Mouse (Mus musculus): Measurements from ENCODE around the gene Wipf1. TPM values are rescaled to one million over a fixed set of nuclear protein-coding genes. Genes with fewer than 3 reads are reported as not detected.
A peak's percentile ranks its signal among the peaks of the same experiment; 100 is the strongest.

Gene Wipf1
- polyA plus RNA-seq, 1 experiment, result 8.0 TPM

DNA sequence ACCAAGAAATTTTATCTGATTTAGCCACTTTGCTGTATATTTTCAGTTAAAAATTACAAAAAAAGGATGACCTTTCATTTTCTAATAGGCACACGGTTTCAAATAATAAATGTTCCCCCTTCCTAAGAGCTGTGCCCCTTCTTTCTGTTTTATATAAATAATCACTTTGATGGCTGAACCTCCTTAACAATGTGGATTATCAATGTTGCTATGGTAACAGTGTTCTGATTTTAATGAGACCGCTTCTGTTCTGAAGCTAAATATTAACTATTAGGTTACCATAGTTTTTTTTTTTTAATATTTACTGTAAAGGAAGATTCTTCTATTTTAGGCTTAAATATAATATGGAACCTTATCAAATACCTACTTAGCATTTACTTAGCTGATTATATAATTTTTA, 89.2 kb downstream of the Wipf1 start:
- H3K27me3 ChIP-seq (replicated peaks; ENCODE audit: control insufficient read depth, insufficient read depth, low read length), result no peaks in the 10 kb centered on the region
- 88% methylated on average over 2 of the region's 2 CpGs for WGBS
- H3K36me3 ChIP-seq (ENCODE audit: control insufficient read depth, insufficient read depth, low read length), result no peaks in the 10 kb centered on the region; the same call in 1 of the 2 replicates
- TF ChIP-seq CTCF (conservative IDR thresholded peaks at IDR 0.05; ENCODE audit: insufficient read depth, insufficient read length, low read depth, low read length) (no peak), POLR2A (IDR thresholded peaks at IDR 0.05; ENCODE audit: low read depth, low read length) (no peak)
- H3K4me3 ChIP-seq (ENCODE audit: insufficient read depth, low read depth, low read length), result no peak overlapping the region
- H3K27ac ChIP-seq (ENCODE audit: insufficient read depth, low read depth, low read length), result no peak overlapping the region
- H3K4me1 ChIP-seq (ENCODE audit: control insufficient read depth, insufficient read depth, low read length), result 0 out of 2 replicates have a peak, but pooled peaks cover 3% of the 10 kb centered on the region
- DNase-seq, result no peak

DNA sequence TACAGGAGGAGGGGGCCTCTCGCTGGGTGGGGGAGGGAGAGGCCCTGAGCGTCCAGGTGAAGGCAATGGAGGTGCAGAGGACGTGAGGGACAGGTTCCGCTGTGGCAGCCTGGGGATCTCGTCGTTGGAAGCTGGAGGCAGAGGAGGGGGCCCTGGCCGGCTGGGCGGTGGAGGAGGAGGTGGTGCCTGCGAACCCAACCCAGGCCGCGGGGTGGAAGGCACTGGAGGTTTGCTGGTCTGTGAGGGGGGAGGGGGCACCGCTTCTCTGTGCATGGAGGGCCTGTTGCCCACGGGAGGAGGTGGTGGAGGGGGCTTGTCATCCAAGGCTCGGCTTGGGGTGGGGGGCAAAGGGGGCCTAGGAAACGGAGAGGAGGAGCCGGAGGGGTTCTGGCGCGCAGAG, 92.6 kb downstream of the Wipf1 start:
- 77% methylated on average over 18 of the region's 18 CpGs for whole genome bisulfite sequencing
- no peaks in the 10 kb centered on the region; the same call in 1 of the 2 replicates for H3K36me3 ChIP-seq (ENCODE audit: control insufficient read depth, insufficient read depth, low read length)
- no peak for DNase-seq
- H3K27me3 ChIP-seq (replicated peaks; ENCODE audit: control insufficient read depth, insufficient read depth, low read length), result no peaks in the 10 kb centered on the region
- TF ChIP-seq POLR2A (IDR thresholded peaks at IDR 0.05; ENCODE audit: low read depth, low read length) (no peak), CTCF (conservative IDR thresholded peaks at IDR 0.05; ENCODE audit: insufficient read depth, insufficient read length, low read depth, low read length) (no peak)
- no peak overlapping the region for H3K4me3 ChIP-seq (ENCODE audit: insufficient read depth, low read depth, low read length)
- H3K4me1 ChIP-seq (ENCODE audit: control insufficient read depth, insufficient read depth, low read length), result 0 out of 2 replicates have a peak, but pooled peaks cover 3% of the 10 kb centered on the region
- H3K27ac ChIP-seq (ENCODE audit: insufficient read depth, low read depth, low read length), result no peak overlapping the region

DNA sequence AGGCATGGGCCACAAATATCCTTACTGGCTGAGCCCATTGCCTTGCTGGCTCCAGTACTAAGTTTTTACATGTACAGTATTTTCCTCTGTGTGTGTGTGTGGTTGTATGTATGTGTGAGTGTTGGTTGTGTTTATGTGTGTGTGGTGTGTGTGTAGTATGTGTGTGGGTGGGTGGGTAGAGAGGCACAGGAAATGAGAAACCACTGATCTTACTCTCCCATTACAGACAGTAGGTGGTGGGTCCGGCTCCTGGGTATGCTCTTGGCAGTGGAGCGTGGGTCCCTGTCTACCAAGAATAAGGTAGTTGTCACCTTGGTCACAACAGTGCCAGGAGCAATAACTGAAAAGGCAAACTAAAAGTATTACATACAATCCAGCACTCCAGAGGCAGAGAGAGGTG, 93.7 kb downstream of the Wipf1 start:
- Histone ChIP-seq H3K36me3 (ENCODE audit: control insufficient read depth, insufficient read depth, low read length) (no peaks in the 10 kb centered on the region; the same call in 1 of the 2 replicates), H3K27ac (ENCODE audit: insufficient read depth, low read depth, low read length) (no peak overlapping the region), H3K4me1 (ENCODE audit: control insufficient read depth, insufficient read depth, low read length) (no peaks in the 10 kb centered on the region), H3K27me3 (replicated peaks; ENCODE audit: control insufficient read depth, insufficient read depth, low read length) (no peaks in the 10 kb centered on the region), H3K4me3 (ENCODE audit: insufficient read depth, low read depth, low read length) (no peak overlapping the region)
- DNase-seq, result no peak
- WGBS, result 98% methylated on average over 2 of the region's 2 CpGs
- TF ChIP-seq CTCF (conservative IDR thresholded peaks at IDR 0.05; ENCODE audit: insufficient read depth, insufficient read length, low read depth, low read length), result no peak
- no peak for TF ChIP-seq POLR2A (IDR thresholded peaks at IDR 0.05; ENCODE audit: low read depth, low read length)

DNA sequence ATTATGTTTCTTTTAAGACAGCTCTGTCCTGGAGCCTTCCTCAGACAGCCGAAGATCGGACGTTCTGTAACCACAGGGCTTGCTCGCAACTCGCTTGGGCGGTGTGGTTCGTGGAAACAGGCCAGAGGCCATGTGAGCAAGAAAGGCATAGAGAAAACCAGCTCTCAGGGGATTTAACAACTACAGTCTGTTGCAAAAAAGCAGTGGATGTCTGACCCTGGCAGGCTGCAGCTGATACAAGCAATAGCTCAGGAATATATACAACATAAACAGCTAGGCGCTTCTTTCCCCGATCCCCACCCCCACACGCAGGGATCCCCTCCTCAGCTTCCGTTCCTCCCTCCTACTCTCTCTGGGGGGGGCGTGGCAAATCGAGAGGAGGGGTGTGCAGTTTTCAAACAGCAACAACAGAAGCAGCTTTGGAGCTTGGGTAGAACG, 97.6 kb downstream of the Wipf1 start:
- Histone ChIP-seq H3K4me3 (ENCODE audit: insufficient read depth, low read depth, low read length) (no peak overlapping the region), H3K27ac (ENCODE audit: insufficient read depth, low read depth, low read length) (no peak overlapping the region), H3K4me1 (ENCODE audit: control insufficient read depth, insufficient read depth, low read length) (no peaks in the 10 kb centered on the region), H3K27me3 (replicated peaks; ENCODE audit: control insufficient read depth, insufficient read depth, low read length) (no peaks in the 10 kb centered on the region), H3K36me3 (ENCODE audit: control insufficient read depth, insufficient read depth, low read length) (no peaks in the 10 kb centered on the region; the same call in 1 of the 2 replicates)
- WGBS, result 54% methylated on average over 14 of the region's 14 CpGs
- no peak for DNase-seq
- TF ChIP-seq POLR2A (IDR thresholded peaks at IDR 0.05; ENCODE audit: low read depth, low read length) (no peak), CTCF (conservative IDR thresholded peaks at IDR 0.05; ENCODE audit: insufficient read depth, insufficient read length, low read depth, low read length) (no peak)

DNA sequence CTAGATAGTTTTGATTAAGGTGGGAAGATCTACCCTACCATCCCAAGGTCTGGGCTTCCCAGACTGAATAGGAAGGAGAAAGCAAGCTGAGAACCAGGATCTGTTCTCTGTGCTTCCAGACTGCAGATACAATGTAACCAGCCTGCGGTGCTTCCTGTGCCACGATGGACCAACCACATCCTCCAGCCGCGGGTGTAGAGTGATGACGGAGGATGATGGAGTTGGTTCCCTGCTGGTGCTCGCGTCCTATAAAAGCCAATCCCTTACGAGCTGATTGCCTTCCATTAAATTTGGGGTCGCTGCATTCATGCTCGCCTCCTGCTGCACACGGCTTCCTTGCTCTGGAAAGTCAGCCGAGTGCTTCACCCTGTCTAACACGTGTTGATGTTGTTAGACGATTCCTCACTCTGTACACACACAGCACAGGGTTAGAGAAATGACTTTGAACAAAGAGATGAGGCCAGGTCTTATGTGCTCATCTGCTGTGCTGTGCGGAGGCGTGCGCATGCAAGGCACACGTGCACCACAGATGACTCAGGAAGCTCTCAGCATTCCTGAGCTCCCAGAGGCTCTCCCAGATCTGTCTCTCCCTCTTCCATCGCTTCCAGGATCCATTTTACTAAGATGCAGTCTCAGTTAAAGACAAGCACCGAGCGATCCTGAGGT, 100.6 kb downstream of the Wipf1 start:
- no peak for DNase-seq
- H3K36me3 ChIP-seq (ENCODE audit: control insufficient read depth, insufficient read depth, low read length), result no peaks in the 10 kb centered on the region
- 66% methylated on average over 21 of the region's 21 CpGs for WGBS
- TF ChIP-seq POLR2A (IDR thresholded peaks at IDR 0.05; ENCODE audit: low read depth, low read length) (no peak), CTCF (conservative IDR thresholded peaks at IDR 0.05; ENCODE audit: insufficient read depth, insufficient read length, low read depth, low read length) (no peak)
- no peak overlapping the region for H3K27ac ChIP-seq (ENCODE audit: insufficient read depth, low read depth, low read length)
- H3K27me3 ChIP-seq (replicated peaks; ENCODE audit: control insufficient read depth, insufficient read depth, low read length), result no peaks in the 10 kb centered on the region
- no peaks in the 10 kb centered on the region for H3K4me1 ChIP-seq (ENCODE audit: control insufficient read depth, insufficient read depth, low read length)
- H3K4me3 ChIP-seq (ENCODE audit: insufficient read depth, low read depth, low read length), result no peak overlapping the region

DNA sequence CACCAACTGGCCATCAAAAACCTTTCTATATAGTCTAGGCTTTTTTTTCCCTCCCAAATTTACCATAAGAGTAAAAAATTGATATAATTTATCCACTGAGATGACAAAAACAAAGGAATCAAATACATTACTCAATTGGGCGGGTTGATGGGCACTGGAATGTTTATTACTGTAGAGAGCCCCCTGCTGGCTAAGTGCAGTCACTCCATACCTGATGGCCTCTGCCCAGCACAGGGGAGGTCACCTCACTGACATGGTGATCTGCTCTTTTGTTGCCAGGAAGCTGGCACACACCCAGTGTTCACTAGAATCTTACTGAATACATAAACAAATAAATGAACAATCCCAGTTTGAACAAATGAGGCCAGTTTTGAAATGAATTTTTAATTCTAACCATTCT, 102.2 kb downstream of the Wipf1 start:
- TF ChIP-seq POLR2A (IDR thresholded peaks at IDR 0.05; ENCODE audit: low read depth, low read length), result no peak
- TF ChIP-seq CTCF (conservative IDR thresholded peaks at IDR 0.05; ENCODE audit: insufficient read depth, insufficient read length, low read depth, low read length), result peak; percentile 66
- H3K27me3 ChIP-seq (replicated peaks; ENCODE audit: control insufficient read depth, insufficient read depth, low read length), result no peaks in the 10 kb centered on the region
- H3K27ac ChIP-seq (ENCODE audit: insufficient read depth, low read depth, low read length), result no peak overlapping the region
- peak; percentile 57 for DNase-seq
- no peaks in the 10 kb centered on the region for H3K4me1 ChIP-seq (ENCODE audit: control insufficient read depth, insufficient read depth, low read length)
- WGBS, result 42% methylated on average over 1 of the region's 1 CpGs
- H3K4me3 ChIP-seq (ENCODE audit: insufficient read depth, low read depth, low read length), result no peak overlapping the region
- H3K36me3 ChIP-seq (ENCODE audit: control insufficient read depth, insufficient read depth, low read length), result no peaks in the 10 kb centered on the region

DNA sequence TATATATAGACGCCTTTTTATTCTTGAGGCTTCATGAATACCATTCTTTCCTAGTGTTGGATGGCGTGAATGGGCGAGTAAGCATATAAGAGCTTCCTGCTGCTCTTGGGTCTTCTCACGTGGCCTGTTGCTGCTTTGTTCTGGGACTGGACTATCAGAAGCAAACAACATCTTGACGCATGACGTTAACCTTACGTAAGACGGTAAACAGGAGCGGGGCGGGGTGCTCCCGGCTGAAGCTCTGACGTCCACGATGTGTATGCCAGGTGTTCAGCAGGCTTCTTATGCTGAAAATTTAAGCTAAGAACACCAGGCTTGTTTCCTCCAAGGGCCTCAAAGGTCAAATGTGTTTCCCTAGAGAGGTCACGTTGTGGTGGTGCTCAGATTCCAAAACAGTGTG, 103.7 kb downstream of the Wipf1 start:
- DNase-seq, result no peak
- no peak for TF ChIP-seq CTCF (conservative IDR thresholded peaks at IDR 0.05; ENCODE audit: insufficient read depth, insufficient read length, low read depth, low read length)
- H3K27ac ChIP-seq (ENCODE audit: insufficient read depth, low read depth, low read length), result no peak overlapping the region
- H3K4me1 ChIP-seq (ENCODE audit: control insufficient read depth, insufficient read depth, low read length), result no peaks in the 10 kb centered on the region
- H3K4me3 ChIP-seq (ENCODE audit: insufficient read depth, low read depth, low read length), result no peak overlapping the region
- 81% methylated on average over 14 of the region's 14 CpGs for WGBS
- H3K27me3 ChIP-seq (replicated peaks; ENCODE audit: control insufficient read depth, insufficient read depth, low read length), result no peaks in the 10 kb centered on the region
- H3K36me3 ChIP-seq (ENCODE audit: control insufficient read depth, insufficient read depth, low read length), result no peaks in the 10 kb centered on the region

All from kidney, adult 2 months (tissue).